Mouse (Mus musculus): ENCODE measurements around the gene Soat2.
A peak's percentile ranks its signal among the peaks of the same experiment; 100 is the strongest.

The Soat2 gene

GRCm38 (mm10) chr15:102114651-102115260 lies 35.6 kb upstream of the Soat2 start:
- no peak for DNase-seq

GRCm38 (mm10) chr15:102115731-102116231 lies 34.5 kb upstream of the Soat2 start:
- DNase-seq = peak in 1 of 2 experiments; percentile 27

- DNase-seq = no peak
These were observed 33.4 kb upstream of the Soat2 start for GRCm38 (mm10) chr15:102116753-102117415.

GRCm38 (mm10) chr15:102117461-102118443 lies 32.6 kb upstream of the Soat2 start:
- DNase-seq = no peak

GRCm38 (mm10) chr15:102118591-102118990 lies 31.7 kb upstream of the Soat2 start:
- DNase-seq = no peak

GRCm38 (mm10) chr15:102119121-102119830 lies 31.1 kb upstream of the Soat2 start:
- DNase-seq = no peak

GRCm38 (mm10) chr15:102119831-102120170 lies 30.5 kb upstream of the Soat2 start:
- no peak for DNase-seq

GRCm38 (mm10) chr15:102120530-102120929 lies 29.8 kb upstream of the Soat2 start:
- no peak for DNase-seq

- no peak for DNase-seq
These were observed 24.0 kb upstream of the Soat2 start for GRCm38 (mm10) chr15:102126303-102126702.

GRCm38 (mm10) chr15:102133314-102133713 lies 17.0 kb upstream of the Soat2 start:
- DNase-seq = no peak

GRCm38 (mm10) chr15:102134709-102135108 lies 15.6 kb upstream of the Soat2 start:
- DNase-seq = no peak

GRCm38 (mm10) chr15:102135522-102136128 lies 14.7 kb upstream of the Soat2 start:
- no peak for DNase-seq

- peak; percentile 97 to 99 for DNase-seq
These were observed 14.1 kb upstream of the Soat2 start, which contains the start of gene Spryd3 for GRCm38 (mm10) chr15:102136129-102136758. Spryd3 (minus strand) TSS chr15:102136234.

- no peak for DNase-seq
These were observed 9.2 kb upstream of the Soat2 start for GRCm38 (mm10) chr15:102141120-102141519.

GRCm38 (mm10) chr15:102142914-102143912 lies 7.1 kb upstream of the Soat2 start:
- no peak for DNase-seq

- DNase-seq = no peak
These were observed 6.0 kb upstream of the Soat2 start, which contains the start of gene Igfbp6 for GRCm38 (mm10) chr15:102144274-102144711. Igfbp6 (plus strand) TSS chr15:102144362.

- no peak for DNase-seq
These were observed 5.6 kb upstream of the Soat2 start for GRCm38 (mm10) chr15:102144726-102145125.

GRCm38 (mm10) chr15:102145330-102145729 lies 5.0 kb upstream of the Soat2 start:
- DNase-seq = no peak

GRCm38 (mm10) chr15:102146089-102146488 lies 4.2 kb upstream of the Soat2 start:
- no peak for DNase-seq

- peak in 1 of 2 experiments; percentile 30 for DNase-seq
These were observed 3.4 kb upstream of the Soat2 start for GRCm38 (mm10) chr15:102146882-102147281.

All from thymus, postnatal 36 days (tissue).